Mouse (Mus musculus) thymus, postnatal 4 days (tissue): ENCODE results near the gene Thrb.
A peak's percentile ranks its signal among the peaks of the same experiment; 100 is the strongest.

Source experiments
- DNase-seq: peaks from one replicate; pipeline ENCODE4 v3.0.0; 2021

Thrb gene

GRCm38 (mm10) chr14:17659686-17660328 is at the start of gene Thrb:
Thrb (plus strand) TSS chr14:17660261.
- DNase-seq, result peak; percentile 70

GRCm38 (mm10) chr14:17621671-17622070 is 38.4 kb upstream of the Thrb start:
- no peak for DNase-seq

DNA sequence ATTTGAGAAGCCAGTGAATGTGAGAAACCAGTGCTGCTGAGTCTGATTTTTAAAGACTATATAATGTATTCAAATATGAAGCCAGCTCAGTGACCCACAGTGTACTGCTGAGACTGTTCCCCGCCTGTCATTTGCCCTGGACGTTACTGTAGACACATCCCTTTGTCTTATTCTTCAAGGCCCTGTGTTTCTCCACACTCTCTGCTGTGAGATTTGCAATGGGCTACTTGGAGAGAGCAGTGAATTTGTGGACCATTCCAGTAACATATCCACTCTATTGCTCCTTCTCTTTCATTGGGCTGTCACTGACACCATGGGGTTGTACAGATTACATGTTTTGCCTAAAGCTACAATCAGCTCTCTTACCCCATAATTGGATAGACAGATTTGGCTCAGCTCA is 36.1 kb upstream of the Thrb start:
- DNase-seq, result no peak

GRCm38 (mm10) chr14:17629215-17629614 is 30.8 kb upstream of the Thrb start:
- no peak for DNase-seq

DNA sequence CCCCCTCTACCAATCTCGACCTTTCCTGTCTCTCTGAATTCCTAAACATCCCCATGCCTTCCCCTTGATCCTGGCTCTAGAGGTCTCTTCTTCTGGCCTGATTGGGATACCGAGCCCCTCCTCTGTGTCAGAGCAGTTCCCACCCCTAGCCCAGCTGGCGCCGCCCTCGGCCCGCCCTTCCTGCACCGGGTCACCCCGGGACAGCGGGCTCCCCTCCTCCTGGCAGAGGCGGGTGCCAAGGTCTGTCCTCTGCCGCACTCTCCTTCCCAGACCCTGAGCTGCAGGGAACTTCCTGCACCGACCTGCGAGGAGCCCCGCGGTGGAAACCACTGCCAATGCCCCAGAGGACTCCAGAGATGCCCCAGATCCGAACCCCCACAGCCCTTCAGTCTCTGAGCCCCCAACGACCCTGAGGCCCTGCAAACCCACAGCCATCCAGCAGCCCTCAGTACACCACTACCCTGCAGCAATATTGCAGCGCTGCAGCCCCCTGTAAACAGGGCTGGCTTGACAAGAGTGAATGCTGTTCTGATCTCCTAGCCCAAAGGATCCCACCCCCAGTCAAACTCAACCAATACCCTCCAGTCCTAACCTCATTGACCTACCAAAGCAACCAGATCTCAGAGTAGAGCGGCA is 27.1 kb upstream of the Thrb start:
- DNase-seq, result peak; percentile 50

- no peak for DNase-seq
These were observed 23.1 kb upstream of the Thrb start for GRCm38 (mm10) chr14:17636971-17637370.

DNA sequence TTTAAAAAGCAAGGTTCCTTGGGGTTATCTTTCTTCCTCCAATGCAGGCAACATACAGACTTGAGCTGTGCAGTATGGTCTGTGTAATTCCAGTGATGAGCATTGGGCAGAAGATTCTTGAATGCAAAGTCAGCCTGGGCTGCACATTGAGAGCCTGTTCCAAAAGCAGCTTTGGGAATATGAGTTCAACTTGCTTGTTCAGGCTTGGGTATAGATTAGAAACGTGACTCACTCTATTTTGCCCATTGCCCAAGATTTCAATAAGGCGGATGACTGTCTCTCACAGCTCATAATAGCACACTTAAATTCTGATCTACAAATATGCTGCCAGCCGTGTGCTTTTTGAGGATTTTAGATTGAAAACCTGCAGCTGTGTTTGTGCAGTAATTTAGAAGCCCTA is 18.3 kb upstream of the Thrb start:
- DNase-seq, result no peak

DNA sequence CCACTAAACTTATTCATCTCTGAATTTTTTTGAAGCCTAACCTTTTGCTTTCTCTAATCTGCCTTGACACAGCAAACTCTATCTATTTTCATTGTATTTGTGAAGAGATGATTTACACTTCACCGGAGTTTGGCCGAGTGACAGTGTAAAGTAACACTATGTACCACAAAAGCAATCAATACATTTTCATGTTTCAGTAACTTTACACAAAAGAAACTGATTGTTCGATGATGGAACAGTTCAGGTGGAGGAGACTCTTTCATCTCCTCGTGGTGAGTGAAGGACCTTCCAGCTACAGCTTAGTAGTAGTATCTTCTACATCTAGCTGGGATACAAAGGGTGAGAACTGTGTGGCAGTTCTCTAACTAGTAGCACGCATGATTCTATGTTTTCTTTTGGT is 5.0 kb upstream of the Thrb start:
- no peak for DNase-seq

DNA sequence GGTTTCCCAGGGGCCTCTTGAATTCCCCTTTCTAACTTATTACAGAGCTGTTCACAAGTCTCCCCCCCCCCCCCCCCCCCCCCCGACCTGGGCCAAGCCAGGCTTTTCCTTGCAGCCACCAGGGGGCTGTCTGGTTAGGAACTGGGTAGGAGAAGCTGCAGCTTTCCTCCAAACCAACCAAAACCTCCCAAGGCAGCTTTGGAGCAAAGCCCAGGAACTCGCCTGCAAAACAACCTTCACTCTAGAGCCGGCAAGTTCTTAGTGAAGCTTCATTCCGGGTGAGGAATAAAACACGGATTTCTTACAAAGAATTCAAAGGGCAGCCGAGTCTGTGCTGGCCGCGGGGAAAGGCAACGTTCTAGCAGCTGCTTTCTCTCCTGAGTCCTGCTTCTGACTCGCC is 1.0 kb upstream of the Thrb start:
- DNase-seq, result peak; percentile 79

- peak; percentile 65 for DNase-seq
These were observed 453 bp downstream of the Thrb start for GRCm38 (mm10) chr14:17660329-17661099.

- no peak for DNase-seq
These were observed 1.1 kb downstream of the Thrb start for GRCm38 (mm10) chr14:17661100-17661521.

DNA sequence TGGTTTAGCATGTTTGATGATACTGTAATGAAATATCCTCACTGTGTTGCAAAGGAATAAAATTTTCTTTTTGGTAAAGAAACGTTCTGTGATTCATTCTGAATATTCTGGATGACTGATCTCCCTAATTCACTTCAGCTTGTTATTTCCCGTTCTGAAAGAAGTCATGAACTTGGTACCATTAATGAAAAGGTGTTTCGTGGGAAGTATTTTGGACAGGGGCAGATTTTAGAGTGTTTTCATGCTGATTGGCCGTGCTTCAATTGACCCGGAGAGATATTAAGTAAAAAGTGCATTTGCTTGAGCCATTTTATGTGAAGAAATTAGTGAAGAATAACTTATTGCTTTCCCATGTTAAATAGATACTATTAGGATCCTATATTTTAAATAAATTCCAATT is 2.0 kb downstream of the Thrb start:
- DNase-seq, result no peak

DNA sequence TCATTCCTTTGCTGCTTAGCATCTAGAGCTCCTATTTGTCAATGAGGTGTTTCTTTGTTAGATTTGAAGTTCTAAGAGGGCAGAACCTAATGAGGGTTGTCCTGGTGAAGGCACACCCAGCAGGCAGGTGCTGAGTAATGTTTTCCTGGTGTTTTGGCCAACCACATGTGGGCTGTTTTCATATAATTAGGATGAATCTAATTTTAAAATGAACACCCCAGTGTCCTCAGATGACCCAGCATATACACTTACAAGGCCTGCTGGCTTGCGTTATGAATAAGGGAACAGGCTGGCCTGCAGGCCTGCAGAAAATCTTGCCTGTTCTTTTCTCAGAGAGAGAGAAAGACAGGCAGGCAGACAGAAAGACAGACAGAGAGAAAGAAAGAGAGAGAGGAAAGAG is 14.3 kb downstream of the Thrb start:
- no peak for DNase-seq

GRCm38 (mm10) chr14:17675214-17675613 is 15.2 kb downstream of the Thrb start:
- DNase-seq, result no peak

- DNase-seq, result no peak
These were observed 21.4 kb downstream of the Thrb start for GRCm38 (mm10) chr14:17681479-17681878.

DNA sequence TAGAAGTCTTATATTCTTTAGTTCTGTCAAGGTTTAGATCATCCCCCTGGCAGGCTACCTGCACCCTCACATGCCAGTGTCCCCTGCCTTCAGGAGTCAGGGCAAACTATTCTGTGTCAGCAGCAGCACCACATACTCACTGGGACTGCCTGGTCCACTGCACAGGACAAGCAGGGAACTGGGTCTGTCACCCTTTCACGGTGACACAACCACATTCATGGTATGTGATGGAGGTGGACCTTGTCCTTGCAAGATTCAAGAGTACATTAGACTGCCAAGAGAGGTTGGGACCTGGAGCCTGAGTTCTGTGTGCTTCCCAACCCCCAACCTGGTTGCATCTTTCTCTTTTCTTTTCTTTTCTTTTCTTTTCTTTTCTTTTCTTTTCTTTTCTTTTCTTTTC is 24.8 kb downstream of the Thrb start:
- DNase-seq, result no peak

DNA sequence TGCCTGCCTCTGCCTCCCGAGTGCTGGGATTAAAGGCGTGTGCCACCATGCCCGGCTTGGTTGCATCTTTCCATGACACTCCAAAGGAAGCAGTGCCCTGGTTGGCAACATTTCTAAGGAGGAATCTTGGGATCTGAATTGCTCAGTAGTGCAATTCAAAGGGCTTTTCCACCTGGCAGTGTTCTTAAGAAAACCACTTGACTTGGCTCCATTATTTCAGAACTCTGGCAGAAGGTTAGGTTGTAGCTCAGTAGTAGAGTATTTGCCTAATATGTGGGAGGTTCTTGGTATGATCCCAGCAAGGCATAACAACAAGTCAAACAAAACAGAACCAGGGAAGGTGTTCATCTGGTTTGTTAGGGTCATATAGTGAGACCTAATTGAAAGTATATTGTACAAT is 25.4 kb downstream of the Thrb start:
- DNase-seq, result no peak

DNA sequence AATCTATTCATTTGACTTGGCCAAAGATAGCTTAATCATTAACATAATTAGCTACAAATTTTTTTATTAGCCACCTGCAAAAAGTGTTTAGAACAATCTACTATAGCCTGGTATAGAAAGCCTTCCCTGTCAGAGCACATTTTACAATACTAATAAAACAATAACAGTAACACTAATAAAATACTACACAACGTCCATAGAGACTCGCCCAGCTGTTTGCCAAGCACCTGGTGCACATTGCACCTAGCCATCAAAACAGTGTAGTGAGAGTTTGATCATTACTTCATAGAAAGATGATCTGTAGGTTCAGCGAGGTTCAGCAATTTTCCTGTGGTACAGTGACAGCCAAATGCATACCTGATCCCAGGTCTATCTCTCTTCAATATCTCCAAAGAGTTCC is 26.9 kb downstream of the Thrb start:
- DNase-seq, result no peak

GRCm38 (mm10) chr14:17691246-17691645 is 31.2 kb downstream of the Thrb start:
- no peak for DNase-seq

- DNase-seq, result no peak
These were observed 35.5 kb downstream of the Thrb start for GRCm38 (mm10) chr14:17695526-17695925.

- DNase-seq, result no peak
These were observed 38.0 kb downstream of the Thrb start for GRCm38 (mm10) chr14:17697920-17698632.

- no peak for DNase-seq
These were observed 40.2 kb downstream of the Thrb start for GRCm38 (mm10) chr14:17700228-17700627.

GRCm38 (mm10) chr14:17713297-17713904 is 53.3 kb downstream of the Thrb start:
- DNase-seq, result no peak
